Mouse (Mus musculus) stomach, postnatal 0 days (tissue): Measurements from ENCODE around the gene Dnah8.

ENCODE experiments used
- CTCF ChIP-seq: IDR thresholded peaks from 2 replicates; pipeline ENCODE4 v1.5.1; 2016; ENCODE audit warnings: antibody characterized with exemption, low read depth, mild to moderate bottlenecking, moderate library complexity
- EP300 ChIP-seq: optimal IDR thresholded peaks from 2 replicates; pipeline ENCODE3; 2016; ENCODE audit warnings: antibody characterized with exemption

DNA sequence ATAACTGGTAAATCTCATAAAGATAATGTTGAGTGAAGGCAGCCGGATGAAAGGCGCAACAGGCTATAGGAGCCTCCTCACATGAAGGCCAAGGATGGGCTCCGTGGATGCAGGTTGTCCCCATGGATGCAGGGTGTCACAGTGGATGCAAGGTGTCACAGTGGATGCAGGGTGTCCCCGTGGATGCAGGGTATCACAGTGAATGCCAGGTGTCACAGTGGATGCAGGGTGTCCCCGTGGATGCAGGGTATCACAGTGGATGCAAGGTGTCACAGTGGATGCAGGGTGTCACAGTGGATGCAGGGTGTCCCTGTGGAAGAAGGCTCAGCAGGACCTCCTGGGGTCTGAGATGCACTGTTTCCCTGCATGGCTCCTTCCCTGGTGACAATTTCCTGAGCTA is 233.2 kb downstream of the Dnah8 start:
- TF ChIP-seq CTCF (no peak), EP300 (no peak)
